Mouse (Mus musculus) adrenal gland, postnatal 14 days (tissue): Measurements from ENCODE around the gene Nckap1. TPM values are rescaled to one million over a fixed set of nuclear protein-coding genes. Genes with fewer than 3 reads are reported as not detected.
"Not testable (repeated sequence)": the region's sequence is repeated elsewhere in the genome, so short reads cannot be mapped to it uniquely, and the experiment has no call there.

Experiments used
- DNase-seq: peaks from one replicate; pipeline ENCODE4 v3.0.0; 2021; ENCODE audit warnings: mixed read lengths
- microRNA-seq, 2 experiments: library from miRNA; unstranded; fragments of <30 nt; microRNA quantifications; one replicate each; pipeline ENCODE4 v1.2.0; 2021
- total RNA-seq: library from RNA; stranded (reverse); gene quantifications from 2 replicates; pipeline ENCODE4 v1.2.3, GENCODE M21; 2021

Nckap1 gene
- total RNA-seq, 1 experiment from 2014 or later = 138 TPM

DNA sequence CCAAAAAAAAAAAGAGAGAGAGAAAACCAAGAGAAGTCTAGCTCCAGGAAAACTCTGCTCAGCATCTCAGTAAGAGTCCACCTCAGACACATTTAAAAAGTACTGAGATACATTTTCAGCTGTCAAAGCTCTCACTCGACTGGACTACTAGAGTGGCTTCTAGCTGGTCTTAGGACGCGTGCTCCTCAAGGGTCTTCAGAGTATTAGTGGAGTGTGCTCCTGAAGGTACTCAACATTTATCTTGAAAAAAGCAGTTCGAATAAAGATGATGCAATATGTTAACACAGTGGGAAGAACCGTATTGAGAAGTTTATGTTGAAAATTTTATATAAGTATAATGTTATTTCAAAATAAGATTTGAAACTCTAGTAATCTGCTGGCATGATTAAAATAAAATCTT, 20.4 kb downstream of the Nckap1 start:
- no peak for DNase-seq

GRCm38 (mm10) chr2:80559655-80560054, 21.5 kb downstream of the Nckap1 start:
- no peak for DNase-seq

GRCm38 (mm10) chr2:80554442-80554841, 26.7 kb downstream of the Nckap1 start:
- no peak for DNase-seq

DNA sequence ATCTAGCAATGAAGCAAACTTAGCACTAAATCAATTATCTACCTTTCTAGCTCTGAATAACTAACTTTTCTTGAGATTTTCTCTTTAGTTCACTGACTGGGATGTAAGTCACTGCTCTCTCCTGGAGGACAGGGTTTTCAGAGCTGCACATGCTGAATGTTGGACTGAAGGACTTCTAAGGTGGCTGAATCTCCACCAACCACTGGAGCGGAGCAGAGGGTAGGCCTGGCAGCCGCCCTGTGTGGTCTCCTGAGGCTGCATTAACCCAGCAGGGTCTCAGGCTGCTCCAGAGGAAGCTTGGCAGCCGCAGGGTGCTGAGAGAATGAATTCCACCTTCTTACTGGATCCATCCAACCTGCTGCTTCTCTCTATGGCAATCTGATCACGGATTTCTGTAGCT, 31.5 kb downstream of the Nckap1 start:
- no peak for DNase-seq

GRCm38 (mm10) chr2:80547901-80548300, 33.3 kb downstream of the Nckap1 start:
- DNase-seq = no peak

DNA sequence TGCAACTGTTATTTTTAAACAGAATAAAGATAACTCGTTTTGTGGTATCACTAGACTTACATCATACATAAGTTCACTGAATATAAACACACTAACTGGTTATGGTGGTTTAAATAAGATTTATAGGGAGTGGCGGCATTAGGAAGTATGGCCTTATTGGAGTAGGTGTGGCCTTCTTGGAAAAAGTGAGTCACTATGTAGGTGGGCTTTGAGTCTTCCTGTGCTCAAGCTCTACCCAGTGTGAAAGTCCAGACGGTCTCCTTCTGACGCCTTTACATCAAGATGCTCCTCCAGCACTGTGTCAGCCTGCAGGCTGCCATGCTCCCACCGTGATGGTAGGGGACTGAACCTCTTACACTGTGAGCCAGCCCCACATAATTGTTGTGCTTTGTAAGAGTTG, 38.4 kb downstream of the Nckap1 start:
- no peak for DNase-seq

DNA sequence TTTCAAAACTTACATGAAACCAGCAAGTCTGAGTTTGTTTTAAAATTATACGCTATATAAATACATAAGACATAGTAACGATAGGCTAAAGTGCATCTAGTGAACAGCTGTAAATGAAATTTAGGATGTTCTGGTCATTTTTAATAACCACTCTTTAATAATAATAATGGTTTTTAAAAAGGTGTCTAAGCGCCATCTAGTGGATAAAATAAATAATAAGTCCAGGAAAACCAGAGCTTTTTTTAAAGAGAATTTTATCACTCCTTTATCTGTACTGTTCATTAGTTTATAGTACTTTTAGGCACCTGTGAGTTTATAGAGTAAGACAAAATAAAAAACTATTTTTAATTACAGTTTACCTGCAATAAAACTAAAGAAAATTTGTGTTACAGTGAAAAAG, 44.0 kb downstream of the Nckap1 start:
- DNase-seq = no peak

GRCm38 (mm10) chr2:80536608-80537007, 44.6 kb downstream of the Nckap1 start:
- DNase-seq = no peak

GRCm38 (mm10) chr2:80524275-80524674, 56.9 kb downstream of the Nckap1 start:
- no peak for DNase-seq

DNA sequence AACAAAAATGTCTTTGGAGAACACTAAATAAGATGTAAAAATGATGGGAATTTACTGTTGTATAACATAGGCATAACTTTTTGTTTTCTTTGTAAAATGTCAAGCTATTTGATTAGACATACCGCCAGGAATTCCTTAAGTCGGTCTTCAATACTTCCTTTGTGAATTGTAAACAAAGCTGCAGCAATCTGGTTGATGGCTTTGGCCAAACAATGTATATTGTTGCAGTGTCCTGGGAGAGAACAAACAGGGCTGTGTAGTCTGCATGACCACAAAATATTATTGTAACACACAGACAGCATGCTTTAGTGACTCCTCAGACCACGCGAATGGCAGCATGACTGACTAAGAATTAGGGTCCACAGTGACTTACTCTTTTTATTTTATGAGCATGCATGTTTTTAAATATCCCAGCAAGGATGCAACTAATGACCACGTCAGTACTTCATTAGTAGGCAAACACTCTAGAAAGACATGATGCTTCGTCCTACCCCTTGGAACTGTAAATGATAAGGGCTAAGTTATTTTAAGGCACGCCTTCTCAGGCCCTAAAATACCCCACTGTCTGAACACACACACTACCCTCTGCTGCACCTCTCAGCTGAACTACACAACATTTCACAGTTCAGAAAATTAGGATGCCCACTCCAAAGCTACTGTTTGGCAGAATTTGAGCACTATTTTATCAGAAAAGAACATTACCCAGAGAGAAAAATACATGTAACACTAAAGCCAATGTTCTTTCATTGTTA, 75.0 kb downstream of the Nckap1 start:
- DNase-seq = no peak

DNA sequence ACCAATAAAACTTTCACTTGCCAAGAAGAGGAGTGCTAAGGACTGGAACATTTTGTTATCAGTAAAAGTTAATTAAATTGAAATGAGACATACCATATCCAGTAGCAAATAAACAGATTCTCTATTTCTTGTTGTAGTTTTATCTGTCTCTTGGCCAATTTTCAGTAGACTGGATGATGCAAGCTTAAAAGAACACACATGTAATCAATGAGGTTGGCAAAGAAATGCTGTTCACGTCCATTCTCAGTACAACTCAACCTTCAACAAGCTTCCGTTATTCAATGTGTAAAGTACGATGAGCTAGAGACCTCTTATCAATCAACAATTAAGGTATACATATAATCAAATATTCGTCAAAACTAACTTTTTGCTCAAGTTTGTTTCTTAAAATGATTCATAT, 79.0 kb downstream of the Nckap1 start:
- DNase-seq = no peak

GRCm38 (mm10) chr2:80495304-80495703, 85.9 kb downstream of the Nckap1 start:
- not testable (repeated sequence) for DNase-seq

- peak; percentile 79 for DNase-seq
These were observed 94.3 kb downstream of the Nckap1 start for GRCm38 (mm10) chr2:80486851-80487250.

GRCm38 (mm10) chr2:80484951-80485350, 96.2 kb downstream of the Nckap1 start:
- no peak for DNase-seq

DNA sequence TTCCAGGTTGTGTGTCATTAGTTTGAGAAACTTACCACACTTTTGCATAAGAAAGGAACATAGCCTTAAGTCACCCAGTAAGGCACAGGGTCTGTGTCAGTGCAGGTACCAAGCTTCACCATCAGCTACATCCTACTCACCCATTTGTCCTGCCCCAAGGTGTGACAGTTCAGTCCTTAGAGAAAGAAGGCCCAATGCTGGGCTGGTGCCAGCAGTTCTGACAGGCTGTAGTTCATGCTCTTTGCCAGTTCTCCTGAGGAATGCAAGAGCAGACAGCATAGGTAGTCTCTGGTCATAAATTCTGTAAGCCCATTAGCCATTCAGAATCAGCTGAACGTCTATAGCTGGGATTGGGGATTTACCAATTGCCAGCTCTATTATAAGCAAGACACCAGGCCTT, 105.3 kb downstream of the Nckap1 start:
- no peak for DNase-seq

DNA sequence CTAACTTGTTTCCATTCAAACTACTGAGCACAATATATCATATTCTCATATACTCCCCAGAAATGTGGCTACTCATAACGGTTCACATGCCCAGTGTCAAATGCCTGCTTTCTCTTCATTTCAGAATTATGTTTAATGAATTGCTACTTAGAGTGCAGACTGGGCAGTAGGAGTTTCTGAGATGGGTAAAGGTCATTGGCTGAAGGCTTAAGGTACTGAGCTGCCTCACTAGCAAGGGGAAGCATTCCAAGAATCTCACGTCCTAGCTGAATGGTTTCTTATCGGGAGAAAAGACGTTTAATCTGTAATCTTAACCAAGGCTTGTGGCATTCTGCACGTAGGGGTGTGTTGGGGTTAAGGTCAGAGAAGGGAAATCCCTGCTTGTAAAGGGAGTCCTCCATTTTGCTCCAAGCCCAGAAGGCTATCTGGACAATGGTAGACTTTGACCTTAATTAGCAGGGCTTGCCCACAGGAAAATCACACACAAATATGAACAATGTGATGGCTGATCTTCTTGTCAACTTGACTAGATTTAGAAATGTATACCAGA, 106.9 kb downstream of the Nckap1 start:
- no peak for DNase-seq

DNA sequence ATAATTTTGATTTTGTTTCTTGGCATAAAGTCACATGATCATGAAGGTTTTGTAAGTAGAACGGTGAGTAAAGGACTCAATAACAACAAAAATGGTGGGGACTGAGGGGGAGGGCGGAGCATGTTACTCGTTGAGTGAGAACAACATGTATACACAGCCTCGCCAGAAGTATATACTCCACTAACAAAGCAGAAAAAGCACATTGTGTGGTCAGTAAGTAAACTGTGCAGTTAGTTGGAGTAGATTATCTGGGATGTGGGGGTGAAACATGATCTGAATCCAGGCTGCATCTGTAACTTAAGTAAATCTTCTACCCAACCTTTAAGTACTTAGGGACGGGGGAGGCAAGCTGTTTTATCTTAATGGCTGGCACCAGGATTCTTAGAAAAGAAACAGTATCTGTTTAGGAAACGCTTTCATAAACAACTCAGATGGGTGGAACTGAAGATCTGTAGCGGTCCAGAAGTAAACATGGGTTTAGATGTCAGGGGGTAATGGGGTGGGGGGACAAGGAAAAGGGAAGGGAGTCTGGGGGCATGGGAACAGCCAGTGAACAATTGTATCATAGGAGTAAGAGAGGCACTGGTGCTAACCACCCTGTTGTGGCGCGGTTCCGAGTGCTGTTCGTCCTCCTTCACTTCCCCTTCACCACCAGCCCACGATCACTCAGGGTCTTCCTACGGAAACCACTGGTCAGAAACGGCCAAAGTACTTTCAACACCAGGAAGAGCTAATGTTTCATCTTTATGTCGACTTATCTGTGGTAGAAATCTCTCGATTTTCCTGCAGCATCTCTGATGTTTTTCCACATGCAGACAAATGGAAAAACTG, 115.0 kb downstream of the Nckap1 start:
- no peak for DNase-seq

DNA sequence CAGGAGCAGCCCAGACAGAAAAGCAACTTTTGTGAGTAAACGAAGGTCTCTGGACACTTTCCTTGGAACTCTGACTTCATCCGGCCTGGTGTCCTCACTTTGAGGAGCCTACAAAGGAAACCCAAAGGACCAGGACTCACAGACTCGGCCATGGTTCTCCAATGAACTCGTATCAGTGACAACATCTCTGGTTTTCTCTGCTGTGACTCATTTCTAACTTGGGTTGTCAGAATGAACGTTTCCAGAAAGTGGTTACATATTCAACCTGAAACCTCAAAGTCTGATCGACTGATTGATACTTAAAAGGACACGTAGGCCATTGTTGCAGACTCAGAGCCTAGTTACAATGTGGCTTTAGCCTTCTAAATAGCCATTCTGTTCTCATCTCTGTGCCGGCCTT, 119.4 kb downstream of the Nckap1 start:
- DNase-seq = no peak

Small RNA genes lying within 50 kb of the gene (microRNA-seq; reads per million reads assigned to microRNA genes)
- 0 reads per million in 2 experiments for gene Mir684-1

Other genes with a start within 250 kb of the Nckap1 start
- 84.5 and 137 TPM in 2 replicates for gene Frzb, start 133.8 kb downstream of the Nckap1 start, total RNA-seq
- 10.9 and 11.8 TPM in 2 replicates for gene Dusp19, start 35.7 kb upstream of the Nckap1 start, total RNA-seq
- 18.6 and 22.9 TPM in 2 replicates for gene Nup35, start 35.9 kb upstream of the Nckap1 start, total RNA-seq